Mouse (Mus musculus) ovary, adult 2 months (tissue): ENCODE measurements around the gene Gm12800. TPM values are rescaled to one million over a fixed set of nuclear protein-coding genes. Genes with fewer than 3 reads are reported as not detected.

Experiments
- polyA plus RNA-seq: library from polyadenylated mRNA; depleted of rRNA; stranded (reverse); fragments of >200 nt; gene quantifications from 2 replicates; pipeline ENCODE4 v1.2.3, GENCODE M21; 2012; rRNA removed

Gm12800 gene
- polyA plus RNA-seq = not detected in 2 replicates

GRCm38 (mm10) chr4:101908821-101909220 lies at the start of gene Gm12800:
Gene Gm12800 (plus strand): TSS chr4:101909121.

GRCm38 (mm10) chr4:101893656-101894420 lies 15.1 kb upstream of the Gm12800 start, which contains the start of gene C130073F10Rik:
Gene C130073F10Rik (minus strand): TSS chr4:101893789.

GRCm38 (mm10) chr4:101940107-101940506 lies 31.2 kb downstream of the Gm12800 start, which contains the start of gene Gm12794:
Gene Gm12794 (plus strand): TSS chr4:101940407.

Other genes starting within 250 kb of the Gm12800 start
- gene Lepr, start 191.7 kb upstream of the Gm12800 start, polyA plus RNA-seq = 2.4 and 2.8 TPM in 2 replicates
- gene B020004J07Rik, start 65.1 kb upstream of the Gm12800 start, polyA plus RNA-seq = not detected in 2 replicates
- not detected in 2 replicates for gene C130073F10Rik, start 15.3 kb upstream of the Gm12800 start, polyA plus RNA-seq
- gene Gm12794, start 31.3 kb downstream of the Gm12800 start, polyA plus RNA-seq = not detected in 2 replicates
- gene Gm12790, start 71.9 kb downstream of the Gm12800 start, polyA plus RNA-seq = not detected in 2 replicates
- gene Gm12789, start 77.5 kb downstream of the Gm12800 start, polyA plus RNA-seq = not detected in 2 replicates
- 3.3 and 3.5 TPM in 2 replicates for gene Pde4b, start 178.4 kb downstream of the Gm12800 start, polyA plus RNA-seq